Mouse (Mus musculus): ENCODE results near the gene Daam1. TPM values are rescaled to one million over a fixed set of nuclear protein-coding genes. Genes with fewer than 3 reads are reported as not detected.

Daam1 gene
- polyA plus RNA-seq, 1 experiment from 2014 or later, result 20.9 TPM

- Histone ChIP-seq H3K9ac (ENCODE audit: low read length) (no peak overlapping the region), H3K27me3 (ENCODE audit: control insufficient read depth, insufficient read depth, low read length) (no peaks in the 10 kb centered on the region), H3K36me3 (ENCODE audit: control insufficient read depth, insufficient read depth, low read length) (peaks cover 3% of the 10 kb centered on the region; the same call in 1 of the 2 replicates), H3K4me1 (ENCODE audit: control insufficient read depth, insufficient read depth, low read length) (no peaks in the 10 kb centered on the region), H3K27ac (ENCODE audit: low read depth, low read length) (no peak overlapping the region), H3K9me3 (ENCODE audit: control insufficient read depth, low read length) (no peaks in the 10 kb centered on the region), H3K4me2 (ENCODE audit: low read depth) (no peak overlapping the region), H3K4me3 (ENCODE audit: low read depth, low read length) (no peak overlapping the region)
- ATAC-seq (ENCODE audit: insufficient read depth, low FRiP score, low TSS enrichment) (no peak), DNase-seq (ENCODE audit: low spot score) (no peak)
- 87% methylated on average over 1 of the region's 1 CpGs for WGBS
Measured at GRCm38 (mm10) chr12:71912262-71912661, 81.4 kb downstream of the Daam1 start.

DNA sequence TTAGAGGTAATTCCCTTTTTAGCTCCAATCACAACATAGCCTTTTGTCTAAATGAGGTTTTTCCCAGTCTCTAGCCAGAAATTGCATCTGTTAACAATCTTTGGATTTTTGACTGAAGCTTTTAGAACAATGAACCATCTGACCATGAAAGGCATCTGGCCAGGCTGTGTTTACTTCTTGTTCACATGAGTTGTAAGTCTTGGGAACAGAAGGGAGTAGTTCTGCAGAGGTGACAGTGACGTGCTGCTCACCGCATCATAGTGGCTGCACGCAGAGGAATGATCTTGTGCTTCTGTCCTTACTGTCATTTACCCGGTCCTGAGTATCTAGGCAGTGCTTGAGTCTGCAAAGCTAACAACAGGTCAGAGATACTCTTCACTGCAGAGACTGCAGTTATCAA, 88.3 kb downstream of the Daam1 start:
- no peak overlapping the region for H3K9ac ChIP-seq (ENCODE audit: low read length)
- no peak overlapping the region for H3K4me2 ChIP-seq (ENCODE audit: low read depth)
- H3K36me3 ChIP-seq (ENCODE audit: control insufficient read depth, insufficient read depth, low read length), result peaks cover 3% of the 10 kb centered on the region; the same call in 1 of the 2 replicates
- ATAC-seq (ENCODE audit: insufficient read depth, low FRiP score, low TSS enrichment), result no peak
- H3K9me3 ChIP-seq (ENCODE audit: control insufficient read depth, low read length), result no peaks in the 10 kb centered on the region
- peaks cover 8% of the 10 kb centered on the region; the same call in 1 of the 2 replicates for H3K4me1 ChIP-seq (ENCODE audit: control insufficient read depth, insufficient read depth, low read length)
- H3K4me3 ChIP-seq (ENCODE audit: low read depth, low read length), result no peak overlapping the region
- no peak for DNase-seq (ENCODE audit: low spot score)
- no peak overlapping the region for H3K27ac ChIP-seq (ENCODE audit: low read depth, low read length)
- WGBS, result 69% methylated on average over 4 of the region's 4 CpGs
- H3K27me3 ChIP-seq (ENCODE audit: control insufficient read depth, insufficient read depth, low read length), result no peaks in the 10 kb centered on the region

GRCm38 (mm10) chr12:71919962-71920361, 89.1 kb downstream of the Daam1 start:
- no peak for DNase-seq (ENCODE audit: low spot score)
- WGBS, result 66% methylated on average over 3 of the region's 3 CpGs
- no peak for ATAC-seq (ENCODE audit: insufficient read depth, low FRiP score, low TSS enrichment)
- Histone ChIP-seq H3K9ac (ENCODE audit: low read length) (no peak overlapping the region), H3K4me3 (ENCODE audit: low read depth, low read length) (no peak overlapping the region), H3K36me3 (ENCODE audit: control insufficient read depth, insufficient read depth, low read length) (peaks cover 3% of the 10 kb centered on the region; the same call in 1 of the 2 replicates), H3K27me3 (ENCODE audit: control insufficient read depth, insufficient read depth, low read length) (no peaks in the 10 kb centered on the region), H3K27ac (ENCODE audit: low read depth, low read length) (no peak overlapping the region), H3K4me1 (ENCODE audit: control insufficient read depth, insufficient read depth, low read length) (peaks cover 8% of the 10 kb centered on the region; the same call in 1 of the 2 replicates), H3K4me2 (ENCODE audit: low read depth) (no peak overlapping the region), H3K9me3 (ENCODE audit: control insufficient read depth, low read length) (no peaks in the 10 kb centered on the region)

DNA sequence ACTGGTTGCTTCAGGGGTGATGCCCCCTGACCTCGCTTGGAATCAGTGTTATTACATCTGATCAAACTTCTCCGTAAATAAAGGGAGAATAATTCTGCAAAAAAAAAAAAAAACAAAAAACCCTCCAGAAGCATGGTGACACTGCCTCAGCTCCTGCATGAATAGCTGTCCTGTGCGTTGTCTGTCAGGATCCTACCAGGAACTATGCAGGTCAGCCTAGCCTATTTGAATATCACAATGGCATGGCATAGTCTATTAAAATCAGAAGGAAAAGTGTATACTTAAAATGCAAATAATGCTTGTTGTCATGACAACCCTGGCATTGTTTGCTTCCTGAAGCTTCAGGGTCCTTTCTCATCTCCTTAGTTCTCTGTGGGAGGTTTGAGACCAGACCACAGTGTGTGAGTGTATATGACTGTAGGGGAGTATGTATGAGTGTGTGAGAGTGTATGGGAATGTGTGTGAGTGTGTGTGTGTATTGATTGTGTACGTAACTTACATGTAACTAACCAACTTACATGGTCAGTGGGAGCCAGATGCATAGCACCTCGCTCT, 92.0 kb downstream of the Daam1 start:
- Histone ChIP-seq H3K27ac (ENCODE audit: low read depth, low read length) (no peak overlapping the region), H3K27me3 (ENCODE audit: control insufficient read depth, insufficient read depth, low read length) (no peaks in the 10 kb centered on the region), H3K36me3 (ENCODE audit: control insufficient read depth, insufficient read depth, low read length) (no peaks in the 10 kb centered on the region), H3K4me2 (ENCODE audit: low read depth) (no peak overlapping the region), H3K9ac (ENCODE audit: low read length) (no peak overlapping the region), H3K9me3 (ENCODE audit: control insufficient read depth, low read length) (no peaks in the 10 kb centered on the region), H3K4me3 (ENCODE audit: low read depth, low read length) (no peak overlapping the region), H3K4me1 (ENCODE audit: control insufficient read depth, insufficient read depth, low read length) (peaks cover 8% of the 10 kb centered on the region; the same call in 1 of the 2 replicates)
- 66% methylated on average over 5 of the region's 5 CpGs for WGBS
- DNase-seq (ENCODE audit: low spot score) (no peak), ATAC-seq (ENCODE audit: insufficient read depth, low FRiP score, low TSS enrichment) (no peak)

DNA sequence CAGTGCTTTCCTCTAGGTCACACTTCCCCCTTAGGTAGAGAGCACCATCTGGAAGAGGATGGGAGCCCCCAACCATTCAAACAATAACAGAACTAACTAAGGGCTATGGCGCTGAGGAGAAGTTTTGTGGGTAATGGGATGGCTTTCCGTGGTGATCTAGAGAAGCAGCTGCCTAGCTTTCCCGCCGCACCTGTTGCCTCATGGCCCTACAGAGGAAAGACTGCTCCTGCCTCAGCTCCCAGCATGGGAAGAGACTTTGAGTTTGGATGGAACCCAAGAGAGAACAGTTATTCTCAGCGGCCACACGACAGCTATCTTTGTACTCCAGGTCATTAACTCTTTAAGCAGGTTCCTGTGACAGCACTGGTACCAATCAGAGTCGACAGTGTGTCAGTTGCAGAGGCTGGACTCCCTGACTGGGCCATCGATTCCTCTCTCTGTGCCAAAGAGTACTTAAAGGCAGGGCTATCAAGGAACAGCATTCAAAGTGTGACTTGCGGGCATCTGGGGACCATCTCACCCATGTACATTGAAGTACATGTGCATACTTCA, 94.2 kb downstream of the Daam1 start:
- H3K27me3 ChIP-seq (ENCODE audit: control insufficient read depth, insufficient read depth, low read length), result no peaks in the 10 kb centered on the region
- no peak overlapping the region for H3K27ac ChIP-seq (ENCODE audit: low read depth, low read length)
- H3K9ac ChIP-seq (ENCODE audit: low read length), result no peak overlapping the region
- WGBS, result 91% methylated on average over 9 of the region's 9 CpGs
- no peaks in the 10 kb centered on the region for H3K9me3 ChIP-seq (ENCODE audit: control insufficient read depth, low read length)
- no peak overlapping the region for H3K4me3 ChIP-seq (ENCODE audit: low read depth, low read length)
- peaks cover 8% of the 10 kb centered on the region; the same call in 1 of the 2 replicates for H3K4me1 ChIP-seq (ENCODE audit: control insufficient read depth, insufficient read depth, low read length)
- H3K4me2 ChIP-seq (ENCODE audit: low read depth), result no peak overlapping the region
- DNase-seq (ENCODE audit: low spot score), result no peak
- no peak for ATAC-seq (ENCODE audit: insufficient read depth, low FRiP score, low TSS enrichment)
- H3K36me3 ChIP-seq (ENCODE audit: control insufficient read depth, insufficient read depth, low read length), result no peaks in the 10 kb centered on the region

DNA sequence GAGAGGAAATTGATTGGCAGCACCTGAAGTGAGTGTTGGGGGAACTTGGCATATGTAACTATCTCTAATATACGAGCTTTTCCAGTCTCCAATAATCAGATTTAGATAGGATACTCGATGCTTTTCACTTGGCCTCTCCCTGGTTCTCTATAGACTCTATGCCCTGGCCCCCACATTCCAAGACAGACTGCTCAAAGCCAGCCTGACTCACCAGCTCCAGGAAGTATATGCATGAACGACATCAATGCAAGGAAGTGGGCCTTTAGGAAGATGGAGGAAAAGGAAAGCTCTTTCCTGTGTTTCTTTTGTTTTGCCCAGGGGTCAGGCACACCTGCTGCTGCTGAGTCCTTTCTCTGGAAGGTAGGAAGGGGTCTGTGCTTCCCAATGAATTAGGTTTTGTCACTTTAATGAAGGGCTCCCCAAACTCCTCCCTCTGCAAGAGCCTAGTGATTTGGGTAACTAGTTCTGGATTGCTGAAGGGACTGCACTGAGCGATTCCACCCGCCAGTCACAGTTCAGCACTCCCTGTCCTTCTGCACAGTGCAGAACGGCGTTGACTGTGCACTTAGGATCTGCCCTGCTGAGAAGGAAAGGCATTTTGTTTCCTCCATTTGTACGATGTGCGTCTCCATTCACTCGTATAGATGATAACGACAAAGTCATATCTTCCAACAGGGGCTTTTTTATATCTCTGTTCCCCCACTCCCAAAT, 95.3 kb downstream of the Daam1 start:
- H3K4me3 ChIP-seq (ENCODE audit: low read depth, low read length), result no peak overlapping the region
- ATAC-seq (ENCODE audit: insufficient read depth, low FRiP score, low TSS enrichment) (no peak), DNase-seq (ENCODE audit: low spot score) (no peak)
- H3K4me1 ChIP-seq (ENCODE audit: control insufficient read depth, insufficient read depth, low read length), result peaks cover 8% of the 10 kb centered on the region; the same call in 1 of the 2 replicates
- H3K36me3 ChIP-seq (ENCODE audit: control insufficient read depth, insufficient read depth, low read length), result no peaks in the 10 kb centered on the region
- H3K27me3 ChIP-seq (ENCODE audit: control insufficient read depth, insufficient read depth, low read length), result no peaks in the 10 kb centered on the region
- H3K9ac ChIP-seq (ENCODE audit: low read length), result no peak overlapping the region
- H3K27ac ChIP-seq (ENCODE audit: low read depth, low read length), result no peak overlapping the region
- no peaks in the 10 kb centered on the region for H3K9me3 ChIP-seq (ENCODE audit: control insufficient read depth, low read length)
- 80% methylated on average over 11 of the region's 11 CpGs for WGBS
- no peak overlapping the region for H3K4me2 ChIP-seq (ENCODE audit: low read depth)

DNA sequence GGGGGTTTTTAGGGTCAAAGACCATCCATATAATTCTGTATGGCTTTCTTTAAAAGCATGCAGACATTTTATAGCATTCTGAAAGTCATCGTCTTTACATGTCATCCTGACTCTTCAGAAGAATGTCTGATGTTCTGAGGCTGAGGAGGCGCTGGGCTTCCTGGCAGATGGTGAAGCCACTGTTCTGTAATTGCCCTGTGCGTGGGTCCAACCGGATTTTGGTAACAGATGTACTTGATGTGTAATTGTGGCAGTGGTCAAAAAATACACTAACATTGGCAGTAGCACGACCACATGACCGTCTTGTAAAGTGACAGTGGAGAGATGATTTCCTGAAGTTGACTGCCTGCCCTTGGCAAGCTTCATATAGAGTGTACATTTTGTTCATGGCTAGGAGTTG, 97.2 kb downstream of the Daam1 start:
- Histone ChIP-seq H3K9me3 (ENCODE audit: control insufficient read depth, low read length) (no peaks in the 10 kb centered on the region), H3K4me1 (ENCODE audit: control insufficient read depth, insufficient read depth, low read length) (peaks cover 2% of the 10 kb centered on the region; the same call in 1 of the 2 replicates), H3K9ac (ENCODE audit: low read length) (no peak overlapping the region), H3K4me3 (ENCODE audit: low read depth, low read length) (no peak overlapping the region), H3K36me3 (ENCODE audit: control insufficient read depth, insufficient read depth, low read length) (no peaks in the 10 kb centered on the region), H3K4me2 (ENCODE audit: low read depth) (no peak overlapping the region), H3K27ac (ENCODE audit: low read depth, low read length) (no peak overlapping the region), H3K27me3 (ENCODE audit: control insufficient read depth, insufficient read depth, low read length) (no peaks in the 10 kb centered on the region)
- DNase-seq (ENCODE audit: low spot score) (no peak), ATAC-seq (ENCODE audit: insufficient read depth, low FRiP score, low TSS enrichment) (no peak)
- WGBS, result 89% methylated on average over 6 of the region's 6 CpGs

DNA sequence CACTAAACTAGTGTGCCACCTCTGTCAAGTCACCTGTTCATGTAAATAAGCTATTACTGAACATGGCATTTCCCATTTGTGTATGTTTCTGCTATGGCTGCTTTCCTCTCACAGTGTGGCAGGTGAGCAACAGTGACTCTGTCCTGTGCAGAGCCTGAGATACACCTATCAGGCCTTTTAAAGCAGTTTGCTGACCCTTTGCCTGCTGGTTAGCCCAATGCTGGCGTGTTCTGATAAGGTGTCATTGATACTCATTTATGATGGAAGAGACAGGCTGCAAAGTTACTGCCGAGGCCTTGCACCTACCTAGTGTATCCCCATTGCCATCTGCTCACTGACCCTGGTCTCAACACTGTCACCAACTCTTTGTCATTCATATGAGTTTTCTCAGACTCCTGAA, 99.0 kb downstream of the Daam1 start:
- Histone ChIP-seq H3K4me3 (ENCODE audit: low read depth, low read length) (no peak overlapping the region), H3K4me2 (ENCODE audit: low read depth) (no peak overlapping the region), H3K27me3 (ENCODE audit: control insufficient read depth, insufficient read depth, low read length) (no peaks in the 10 kb centered on the region), H3K4me1 (ENCODE audit: control insufficient read depth, insufficient read depth, low read length) (no peaks in the 10 kb centered on the region), H3K9ac (ENCODE audit: low read length) (no peak overlapping the region), H3K36me3 (ENCODE audit: control insufficient read depth, insufficient read depth, low read length) (no peaks in the 10 kb centered on the region), H3K27ac (ENCODE audit: low read depth, low read length) (no peak overlapping the region), H3K9me3 (ENCODE audit: control insufficient read depth, low read length) (no peaks in the 10 kb centered on the region)
- 79% methylated on average over 2 of the region's 2 CpGs for WGBS
- no peak for DNase-seq (ENCODE audit: low spot score)
- no peak for ATAC-seq (ENCODE audit: insufficient read depth, low FRiP score, low TSS enrichment)

All from neural tube, embryonic 11.5 days (tissue).